Mouse (Mus musculus): Measurements from ENCODE around the gene Edar. TPM values are rescaled to one million over a fixed set of nuclear protein-coding genes. Genes with fewer than 3 reads are reported as not detected.
"Not testable (repeated sequence)": the region's sequence is repeated elsewhere in the genome, so short reads cannot be mapped to it uniquely, and the experiment has no call there.

Edar gene
- polyA plus RNA-seq (2012; rRNA removed) = 0.33 and 0.64 TPM in 2 replicates

DNA sequence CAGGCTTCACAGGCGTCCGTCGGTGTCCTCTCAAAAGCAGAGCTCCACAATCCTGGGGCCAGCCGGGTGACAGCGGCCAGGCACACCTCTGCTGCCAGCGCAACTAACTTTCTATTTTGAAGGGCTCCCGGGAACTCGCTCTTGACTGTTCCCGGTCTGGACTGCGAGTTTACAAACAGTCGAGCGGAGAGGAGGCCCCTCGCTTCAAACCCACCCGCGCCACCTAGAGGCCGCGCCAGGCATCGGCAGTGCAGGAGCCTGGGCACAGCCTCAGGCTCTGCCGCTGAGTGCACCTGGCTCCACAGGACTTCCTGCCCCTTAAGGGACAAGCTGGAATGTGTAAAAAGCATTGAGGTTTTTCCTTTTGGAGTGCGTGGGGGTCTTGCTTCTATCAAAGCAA, at the start of gene Edar:
Gene Edar, minus strand, starts transcription at position 122 of the 400 bp plus-strand sequence.
- H3K36me3 ChIP-seq (ENCODE audit: control insufficient read depth, insufficient read depth, low read length) = no peaks in the 10 kb centered on the region
- peak; percentile 74 for DNase-seq
- no peak within 1 kb of the TSS for H3K27ac ChIP-seq (ENCODE audit: insufficient read depth, low read depth, low read length)
- H3K27me3 ChIP-seq (replicated peaks; ENCODE audit: control insufficient read depth, insufficient read depth, low read length) = no peaks in the 10 kb centered on the region
- no peaks in the 10 kb centered on the region for H3K4me1 ChIP-seq (ENCODE audit: control insufficient read depth, insufficient read depth, low read length)
- whole genome bisulfite sequencing = 2% methylated on average over 20 of the region's 20 CpGs
- TF ChIP-seq POLR2A (IDR thresholded peaks at IDR 0.05; ENCODE audit: low read depth, low read length) (no peak), CTCF (conservative IDR thresholded peaks at IDR 0.05; ENCODE audit: insufficient read depth, insufficient read length, low read depth, low read length) (peak; percentile 75)
- H3K4me3 ChIP-seq (ENCODE audit: insufficient read depth, low read depth, low read length) = peak within 1 kb of the TSS; percentile 48

DNA sequence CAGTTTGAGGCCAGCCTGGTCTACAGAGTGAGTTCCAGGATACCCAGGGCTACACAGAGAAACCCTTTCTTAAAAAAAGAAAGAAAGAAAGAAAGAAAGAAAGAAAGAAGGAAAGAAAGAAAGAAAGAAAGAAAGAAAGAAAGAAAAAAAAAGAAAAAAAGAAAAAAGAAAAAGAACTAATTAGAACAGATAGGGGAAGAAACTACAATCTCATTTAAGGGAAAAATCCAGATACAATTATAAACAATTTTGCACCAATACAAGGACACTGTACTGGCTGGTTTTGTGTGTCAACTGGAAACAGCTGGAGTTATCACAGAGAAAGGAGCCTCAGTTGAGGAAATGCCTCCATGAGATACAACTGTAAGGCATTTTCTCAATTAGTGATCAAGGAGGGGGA, 42.7 kb upstream of the Edar start, which contains the start of gene Gm17542:
Gene Gm17542, minus strand, starts transcription at position 101 of the 400 bp plus-strand sequence.
- not testable (repeated sequence) for H3K36me3 ChIP-seq (ENCODE audit: control insufficient read depth, insufficient read depth, low read length); H3K27ac ChIP-seq (ENCODE audit: insufficient read depth, low read depth, low read length); H3K27me3 ChIP-seq (replicated peaks; ENCODE audit: control insufficient read depth, insufficient read depth, low read length); DNase-seq; H3K4me1 ChIP-seq (ENCODE audit: control insufficient read depth, insufficient read depth, low read length); H3K4me3 ChIP-seq (ENCODE audit: insufficient read depth, low read depth, low read length)

DNA sequence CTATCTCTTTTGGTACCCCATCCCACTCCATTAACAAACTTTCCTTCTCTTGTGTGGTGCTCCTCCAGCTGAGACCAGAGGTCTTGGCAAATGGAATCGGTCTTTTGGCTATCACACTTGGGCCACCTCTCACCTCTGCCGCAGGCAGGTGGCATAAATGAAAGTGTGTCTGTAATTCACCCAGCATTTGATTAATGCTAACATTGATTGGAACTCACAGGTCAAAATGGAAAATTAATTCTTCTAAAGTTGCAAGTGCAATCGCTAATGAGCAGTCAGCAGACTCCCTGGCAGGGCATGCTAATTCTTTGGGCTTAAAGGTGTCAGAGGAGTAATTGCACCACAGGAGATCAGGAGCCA, 39.3 kb upstream of the Edar start:
- WGBS = 34% methylated on average over 3 of the region's 3 CpGs
- Histone ChIP-seq H3K27me3 (replicated peaks; ENCODE audit: control insufficient read depth, insufficient read depth, low read length) (no peaks in the 10 kb centered on the region), H3K36me3 (ENCODE audit: control insufficient read depth, insufficient read depth, low read length) (no peaks in the 10 kb centered on the region), H3K4me1 (ENCODE audit: control insufficient read depth, insufficient read depth, low read length) (no peaks in the 10 kb centered on the region), H3K27ac (ENCODE audit: insufficient read depth, low read depth, low read length) (no peak overlapping the region), H3K4me3 (ENCODE audit: insufficient read depth, low read depth, low read length) (no peak overlapping the region; the same call in 1 of the 2 replicates)
- no peak for DNase-seq
- no peak for TF ChIP-seq CTCF (conservative IDR thresholded peaks at IDR 0.05; ENCODE audit: insufficient read depth, insufficient read length, low read depth, low read length)
- no peak for TF ChIP-seq POLR2A (IDR thresholded peaks at IDR 0.05; ENCODE audit: low read depth, low read length)

DNA sequence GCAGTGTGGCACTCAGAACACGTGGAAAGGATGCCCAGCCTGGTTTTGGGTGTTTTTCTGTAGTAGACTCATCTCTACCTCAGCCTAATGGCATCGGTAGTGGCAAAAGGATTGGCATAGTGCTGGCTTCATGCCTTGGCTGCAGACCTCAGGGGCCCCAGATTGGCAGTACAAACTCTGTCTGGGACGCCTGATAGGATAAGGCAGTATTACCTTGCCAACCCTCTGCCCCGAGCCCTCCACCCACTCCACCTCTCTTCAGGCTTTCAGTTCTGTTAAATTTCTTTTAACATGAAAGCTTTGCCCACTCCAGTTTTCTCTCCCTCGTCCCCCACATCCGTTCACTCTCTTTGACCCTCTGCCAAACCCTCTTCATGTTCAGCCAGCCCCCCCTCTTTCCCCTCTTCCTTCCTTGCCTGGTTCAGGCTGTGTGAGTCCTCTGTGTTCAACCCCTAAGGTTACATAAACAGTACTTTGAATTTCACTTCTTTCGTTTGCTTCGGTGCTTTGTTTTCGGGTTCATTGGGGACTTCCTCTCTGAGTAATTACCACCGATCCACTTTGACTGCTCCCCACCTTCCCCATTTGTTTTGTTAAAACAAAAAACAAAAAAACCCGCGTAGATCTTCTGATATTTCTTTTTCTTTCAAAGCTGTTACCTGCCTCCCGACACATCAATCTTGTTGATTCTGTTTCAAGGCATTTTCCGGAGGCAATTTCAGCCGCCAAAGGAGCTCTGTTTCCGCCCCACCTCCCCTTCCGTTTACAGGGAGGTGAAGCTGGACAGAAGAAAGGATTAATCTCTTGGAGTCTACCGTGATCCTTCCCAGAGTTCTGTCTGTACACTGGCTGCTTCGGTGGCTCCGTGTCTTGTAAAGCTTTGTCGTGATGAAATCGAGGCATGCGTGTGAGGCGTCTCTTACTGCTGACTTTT, 38.7 kb upstream of the Edar start:
- no peak for DNase-seq
- Histone ChIP-seq H3K27me3 (replicated peaks; ENCODE audit: control insufficient read depth, insufficient read depth, low read length) (no peaks in the 10 kb centered on the region), H3K4me1 (ENCODE audit: control insufficient read depth, insufficient read depth, low read length) (no peaks in the 10 kb centered on the region), H3K4me3 (ENCODE audit: insufficient read depth, low read depth, low read length) (peak overlapping the region; percentile 32), H3K27ac (ENCODE audit: insufficient read depth, low read depth, low read length) (no peak overlapping the region), H3K36me3 (ENCODE audit: control insufficient read depth, insufficient read depth, low read length) (no peaks in the 10 kb centered on the region)
- 8% methylated on average over 24 of the region's 24 CpGs for WGBS
- TF ChIP-seq POLR2A (IDR thresholded peaks at IDR 0.05; ENCODE audit: low read depth, low read length) (no peak), CTCF (conservative IDR thresholded peaks at IDR 0.05; ENCODE audit: insufficient read depth, insufficient read length, low read depth, low read length) (no peak)

DNA sequence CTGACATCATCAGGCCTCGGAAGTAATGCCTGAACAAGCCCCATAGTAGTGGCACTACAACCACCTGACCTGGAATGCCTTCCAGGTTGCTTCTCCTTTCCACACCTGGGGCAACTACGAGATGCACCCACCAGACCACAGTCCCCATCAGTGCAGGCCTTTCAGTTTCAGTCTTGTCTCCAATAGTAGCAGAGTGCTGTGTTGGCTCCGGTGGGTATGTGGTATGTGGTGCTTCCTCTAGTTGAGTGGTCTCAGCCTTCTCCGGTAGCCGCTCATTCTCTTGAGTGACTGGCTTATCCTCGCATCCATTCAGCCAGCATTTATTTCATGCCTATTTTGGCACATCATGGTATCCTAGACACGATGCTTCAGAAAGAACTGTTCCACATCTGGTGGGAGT, 37.8 kb upstream of the Edar start:
- H3K4me3 ChIP-seq (ENCODE audit: insufficient read depth, low read depth, low read length) = no peak overlapping the region
- TF ChIP-seq POLR2A (IDR thresholded peaks at IDR 0.05; ENCODE audit: low read depth, low read length) = no peak
- no peak for TF ChIP-seq CTCF (conservative IDR thresholded peaks at IDR 0.05; ENCODE audit: insufficient read depth, insufficient read length, low read depth, low read length)
- WGBS = 87% methylated on average over 7 of the region's 7 CpGs
- no peaks in the 10 kb centered on the region for H3K36me3 ChIP-seq (ENCODE audit: control insufficient read depth, insufficient read depth, low read length)
- no peak overlapping the region for H3K27ac ChIP-seq (ENCODE audit: insufficient read depth, low read depth, low read length)
- no peak for DNase-seq
- no peaks in the 10 kb centered on the region for H3K27me3 ChIP-seq (replicated peaks; ENCODE audit: control insufficient read depth, insufficient read depth, low read length)
- no peaks in the 10 kb centered on the region for H3K4me1 ChIP-seq (ENCODE audit: control insufficient read depth, insufficient read depth, low read length)

DNA sequence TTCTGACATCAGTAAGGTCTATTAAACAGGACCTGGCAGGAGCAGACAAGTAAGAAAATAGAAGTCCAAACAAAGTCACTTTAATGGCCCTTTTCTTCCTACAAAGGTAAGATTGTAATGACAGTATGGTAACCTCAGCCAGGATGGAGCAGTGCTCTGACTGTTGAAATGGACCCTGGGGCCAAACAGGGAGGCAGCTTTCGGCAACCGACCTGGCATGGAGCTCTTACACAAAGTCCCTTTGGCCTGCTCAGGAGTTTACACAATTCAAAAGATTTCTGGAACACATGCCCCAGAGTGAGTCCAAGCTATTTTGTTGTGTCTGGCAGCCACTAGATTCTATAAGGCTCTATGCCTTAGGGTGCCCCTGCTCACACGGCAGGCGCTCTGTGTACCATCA, 33.6 kb upstream of the Edar start:
- DNase-seq = no peak
- H3K27ac ChIP-seq (ENCODE audit: insufficient read depth, low read depth, low read length) = no peak overlapping the region
- WGBS = 91% methylated on average over 4 of the region's 4 CpGs
- H3K36me3 ChIP-seq (ENCODE audit: control insufficient read depth, insufficient read depth, low read length) = no peaks in the 10 kb centered on the region
- no peak for TF ChIP-seq POLR2A (IDR thresholded peaks at IDR 0.05; ENCODE audit: low read depth, low read length)
- no peak for TF ChIP-seq CTCF (conservative IDR thresholded peaks at IDR 0.05; ENCODE audit: insufficient read depth, insufficient read length, low read depth, low read length)
- no peaks in the 10 kb centered on the region for H3K27me3 ChIP-seq (replicated peaks; ENCODE audit: control insufficient read depth, insufficient read depth, low read length)
- no peaks in the 10 kb centered on the region for H3K4me1 ChIP-seq (ENCODE audit: control insufficient read depth, insufficient read depth, low read length)
- no peak overlapping the region for H3K4me3 ChIP-seq (ENCODE audit: insufficient read depth, low read depth, low read length)

DNA sequence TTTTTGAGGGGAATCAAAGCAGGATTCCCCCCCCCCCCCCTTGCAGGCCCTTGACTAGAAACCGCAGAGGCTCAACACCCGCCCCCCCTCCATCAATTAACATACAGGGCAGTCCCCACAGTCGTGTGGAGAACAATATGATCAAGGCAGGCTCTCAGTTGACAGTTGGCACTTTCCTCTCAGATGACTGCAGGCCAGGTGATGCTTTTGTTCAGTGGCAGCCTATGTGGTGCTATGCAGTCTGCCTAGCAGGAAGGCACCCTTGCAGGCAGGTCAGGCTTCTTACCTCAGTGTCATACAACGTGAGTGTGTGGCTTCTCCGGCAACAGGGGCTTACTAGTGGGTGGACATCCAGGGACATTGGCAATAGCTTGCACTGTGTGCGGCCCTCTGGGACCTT, 25.1 kb upstream of the Edar start:
- Histone ChIP-seq H3K27me3 (replicated peaks; ENCODE audit: control insufficient read depth, insufficient read depth, low read length) (no peaks in the 10 kb centered on the region), H3K4me3 (ENCODE audit: insufficient read depth, low read depth, low read length) (no peak overlapping the region), H3K4me1 (ENCODE audit: control insufficient read depth, insufficient read depth, low read length) (no peaks in the 10 kb centered on the region), H3K36me3 (ENCODE audit: control insufficient read depth, insufficient read depth, low read length) (no peaks in the 10 kb centered on the region), H3K27ac (ENCODE audit: insufficient read depth, low read depth, low read length) (no peak overlapping the region)
- TF ChIP-seq POLR2A (IDR thresholded peaks at IDR 0.05; ENCODE audit: low read depth, low read length) (no peak), CTCF (conservative IDR thresholded peaks at IDR 0.05; ENCODE audit: insufficient read depth, insufficient read length, low read depth, low read length) (no peak)
- DNase-seq = no peak
- 48% methylated on average over 6 of the region's 6 CpGs for WGBS

Data from kidney, adult 2 months (tissue).